Mouse (Mus musculus) retina, embryonic 14.5 days (tissue): Measurements from ENCODE around the gene Ccr8.

Experiments
- DNase-seq: peaks from one replicate; pipeline ENCODE4 v3.0.0-alpha.2; 2015; ENCODE audit warnings: low spot score

Gene Ccr8

DNA sequence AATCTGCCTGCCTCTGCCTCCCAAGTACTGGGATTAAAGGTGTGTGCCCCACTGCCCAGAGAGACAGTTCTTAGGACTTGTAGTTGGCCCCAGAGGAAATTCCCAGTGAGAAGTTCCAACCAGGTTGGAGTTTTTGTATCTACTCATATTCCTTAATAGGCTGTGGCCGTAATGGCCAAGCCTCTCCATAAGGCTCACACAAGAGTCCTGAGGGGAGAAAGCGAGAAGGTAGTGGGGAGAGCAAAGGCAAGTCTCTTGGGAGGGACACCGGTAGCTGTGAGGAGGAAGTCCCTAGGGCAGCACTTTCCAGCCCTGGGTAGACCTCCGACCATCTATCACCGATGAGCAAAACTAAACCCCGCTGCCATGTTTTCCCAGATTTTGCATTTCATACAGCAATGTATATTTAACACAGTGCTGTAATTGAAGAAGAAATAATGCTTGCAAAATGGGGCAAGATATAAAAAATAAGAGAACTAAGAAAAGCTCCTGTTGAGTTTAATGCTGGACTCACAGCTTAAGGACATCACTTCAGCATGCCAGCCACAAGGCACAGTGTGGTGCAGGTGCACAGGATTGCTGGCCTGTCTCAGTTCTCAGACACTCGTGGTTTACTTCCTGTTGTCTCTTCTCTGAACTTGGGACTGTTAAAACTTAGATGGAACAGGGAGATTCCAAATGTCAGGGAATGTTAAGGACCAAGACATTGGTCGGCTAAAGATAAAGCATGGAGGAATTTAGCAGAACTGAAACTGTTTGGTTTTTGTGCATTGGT lies 41.3 kb downstream of the Ccr8 start:
- no peak for DNase-seq

DNA sequence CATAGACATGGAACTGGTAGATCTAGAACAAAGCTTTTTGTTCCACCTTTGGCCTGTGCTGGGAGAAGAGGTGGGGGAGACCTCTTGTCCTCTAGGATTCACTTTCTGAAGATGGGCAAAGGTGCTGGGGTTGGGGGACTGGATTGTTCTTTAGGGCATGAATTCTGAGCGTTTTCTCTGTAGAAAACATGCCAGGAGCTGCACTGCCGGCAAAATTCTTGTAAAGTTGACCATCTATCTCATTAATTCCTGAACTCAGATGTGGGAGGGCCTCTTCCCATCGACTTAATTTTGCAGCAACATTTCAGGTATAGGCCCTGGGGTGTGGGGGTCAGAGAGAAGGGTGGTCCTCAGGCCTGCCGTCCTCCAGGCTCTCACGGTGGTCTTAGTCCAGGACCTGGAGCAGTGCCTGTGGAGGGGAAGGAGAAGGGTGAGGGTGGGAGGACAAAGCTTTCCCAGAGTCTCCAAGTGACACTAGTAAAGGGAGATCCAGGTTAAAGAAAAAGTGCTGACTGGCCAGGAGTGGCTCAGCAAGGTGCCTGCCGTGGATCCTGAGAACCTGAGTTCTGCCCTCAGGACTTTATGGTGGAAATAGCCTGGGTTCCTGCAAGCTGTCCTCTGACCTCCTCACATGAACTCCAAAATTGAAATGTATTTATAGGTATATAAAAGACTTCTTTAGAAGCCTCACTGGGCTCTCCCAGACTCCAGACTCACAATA lies 42.0 kb downstream of the Ccr8 start:
- no peak for DNase-seq

DNA sequence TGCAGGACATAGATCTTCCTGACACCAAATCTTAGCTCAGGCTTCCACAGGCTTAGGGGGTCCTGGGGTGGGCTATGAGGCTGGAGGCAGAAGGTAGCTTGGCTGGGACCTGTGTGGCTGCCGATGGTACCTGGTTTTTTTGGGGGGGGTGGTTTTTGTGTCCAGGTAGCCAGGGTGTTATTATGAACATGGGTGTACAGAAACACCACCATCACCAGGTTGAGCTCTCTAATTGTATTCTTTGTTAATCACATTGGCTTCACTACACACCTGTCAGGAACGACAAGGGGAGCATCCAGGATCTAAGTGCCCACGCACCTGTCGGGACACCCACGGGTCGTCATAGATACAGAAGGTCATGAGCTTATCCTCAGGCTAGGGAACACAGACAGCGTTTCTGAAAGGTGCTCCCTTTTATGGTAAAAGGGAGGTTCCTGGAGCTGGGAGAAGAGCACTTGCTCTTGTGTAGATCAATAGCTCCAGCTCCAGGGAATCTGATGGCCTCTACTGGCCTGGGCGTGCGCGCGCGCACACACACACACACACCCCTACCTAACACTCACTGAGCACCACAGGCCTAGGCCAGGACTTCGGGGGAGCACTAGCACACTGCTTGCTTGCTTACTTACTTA lies 42.7 kb downstream of the Ccr8 start:
- no peak for DNase-seq

DNA sequence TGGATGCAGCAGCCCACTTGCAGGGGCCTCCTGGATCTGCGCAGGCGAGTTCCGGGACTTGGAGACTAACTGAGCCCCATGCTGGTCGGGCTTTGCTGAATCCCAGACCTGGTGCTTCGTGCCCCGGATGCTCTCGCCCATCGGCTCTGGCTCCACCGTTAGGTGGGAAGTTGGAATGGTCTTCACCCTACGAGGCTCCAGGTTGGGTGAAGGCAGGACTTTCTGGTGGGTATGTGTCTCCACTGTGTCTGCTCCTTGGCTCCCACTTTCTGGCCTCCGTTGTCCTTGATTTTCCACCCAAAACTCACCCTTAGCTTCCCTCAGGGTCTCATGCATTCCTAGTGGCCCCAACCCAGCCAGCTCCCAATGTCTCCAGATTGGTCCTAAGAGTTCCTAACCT lies 43.5 kb downstream of the Ccr8 start:
- DNase-seq = no peak

DNA sequence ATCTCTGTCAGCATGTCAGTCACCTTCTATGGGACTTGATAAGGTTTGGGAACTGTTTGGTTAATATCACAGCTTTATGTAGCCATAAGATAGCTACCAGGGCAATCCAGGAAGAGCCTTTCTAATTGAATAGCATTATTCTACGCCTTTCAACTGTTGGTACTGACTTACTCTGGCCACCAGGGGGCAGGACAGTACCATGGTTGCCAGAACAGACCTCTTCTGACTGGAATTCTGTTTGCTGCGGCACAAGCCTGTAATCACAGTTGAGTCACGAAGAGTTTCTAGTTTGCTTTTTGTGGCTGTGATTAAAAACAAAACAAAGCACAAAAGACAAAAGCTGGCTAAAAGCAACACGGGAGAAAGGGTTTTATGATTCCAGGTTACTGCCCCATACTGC lies 48.7 kb downstream of the Ccr8 start:
- peak; percentile 83 for DNase-seq

DNA sequence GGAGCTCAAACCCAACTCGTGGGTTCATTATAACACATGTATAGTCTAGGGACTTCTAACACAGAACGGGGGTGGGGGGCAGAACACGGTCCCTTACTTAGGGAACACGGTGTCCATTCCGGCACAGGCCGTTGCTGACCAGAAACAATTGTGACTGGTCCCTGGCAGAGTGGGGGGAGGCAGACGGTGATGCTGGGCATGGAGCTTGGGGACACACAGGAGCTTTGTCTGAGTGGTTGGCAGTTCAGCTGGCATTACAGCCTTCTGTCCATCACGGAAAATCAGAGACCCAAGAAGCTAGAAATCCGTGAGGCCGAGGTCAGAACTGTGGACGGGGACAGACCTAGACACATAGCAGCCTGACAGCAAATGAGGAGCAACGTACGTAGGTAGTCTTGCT lies 52.6 kb downstream of the Ccr8 start:
- no peak for DNase-seq
